Mouse (Mus musculus) E14TG2a.4 (cell line): Measurements from ENCODE around the gene Hnrnpk.
A peak's percentile ranks its signal among the peaks of the same experiment; 100 is the strongest.

Source experiments
- H3K27me3 ChIP-seq: 2 replicates; pipeline ENCODE4 v1.6.1; 2014; ENCODE audit warnings: low read length, control low read depth; ENCODE audit not compliant: insufficient read depth
- H3K36me3 ChIP-seq: 2 replicates; pipeline ENCODE4 v1.6.1; 2014; ENCODE audit warnings: low read length, control low read depth; ENCODE audit not compliant: insufficient read depth
- H3K4me1 ChIP-seq: replicated peaks from 2 replicates; pipeline ENCODE4 v1.6.1; 2014; ENCODE audit warnings: low read depth, low read length, control low read depth
- H3K4me3 ChIP-seq: replicated peaks from 2 replicates; pipeline ENCODE4 v1.5.1; 2014; ENCODE audit warnings: mild to moderate bottlenecking, low read length
- H3K9me3 ChIP-seq: 2 replicates; pipeline ENCODE4 v1.6.1; 2014; ENCODE audit warnings: low read length, control low read depth
- CTCF ChIP-seq: conservative IDR thresholded peaks from 2 replicates; pipeline ENCODE4 v1.5.1; 2014; ENCODE audit warnings: low read length
- NANOG ChIP-seq: IDR thresholded peaks from 2 replicates; pipeline ENCODE4 v1.6.1; 2014; ENCODE audit warnings: borderline replicate concordance, low read length, mixed read lengths
- POU5F1 ChIP-seq: IDR thresholded peaks from 2 replicates; pipeline ENCODE4 v1.6.1; 2014; ENCODE audit warnings: low read length, borderline replicate concordance

Gene Hnrnpk

GRCm38 (mm10) chr13:58421026-58421425 is 17.9 kb upstream of the Hnrnpk start:
- H3K4me1 ChIP-seq = peaks cover 9% of the 10 kb centered on the region
- H3K36me3 ChIP-seq = no peaks in the 10 kb centered on the region
- no peak overlapping the region for H3K4me3 ChIP-seq
- no peaks in the 10 kb centered on the region for H3K9me3 ChIP-seq
- no peak for TF ChIP-seq NANOG
- no peak for TF ChIP-seq CTCF
- TF ChIP-seq POU5F1 = no peak
- H3K27me3 ChIP-seq = peaks cover 4% of the 10 kb centered on the region; the same call in 1 of the 2 replicates

DNA sequence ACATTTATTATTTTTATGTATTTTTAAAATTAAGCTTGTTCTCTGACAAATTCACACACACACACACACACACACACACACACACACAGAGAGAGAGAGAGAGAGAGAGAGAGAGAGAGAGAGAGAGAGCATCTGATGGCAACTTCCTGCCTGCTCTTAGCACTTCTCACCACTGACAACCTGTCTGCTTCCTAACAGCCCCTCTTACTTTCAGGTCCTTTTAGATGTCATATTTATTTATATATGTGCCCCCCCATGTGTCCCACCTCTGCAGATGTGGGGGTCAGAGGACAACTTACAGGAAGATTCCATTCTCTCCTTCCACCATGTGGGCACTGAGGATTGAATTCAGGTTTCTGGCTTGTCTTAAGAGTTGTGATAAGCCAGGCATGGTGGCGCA is 16.1 kb upstream of the Hnrnpk start:
- TF ChIP-seq POU5F1 (no peak), NANOG (no peak), CTCF (no peak)
- H3K36me3 ChIP-seq = no peaks in the 10 kb centered on the region

DNA sequence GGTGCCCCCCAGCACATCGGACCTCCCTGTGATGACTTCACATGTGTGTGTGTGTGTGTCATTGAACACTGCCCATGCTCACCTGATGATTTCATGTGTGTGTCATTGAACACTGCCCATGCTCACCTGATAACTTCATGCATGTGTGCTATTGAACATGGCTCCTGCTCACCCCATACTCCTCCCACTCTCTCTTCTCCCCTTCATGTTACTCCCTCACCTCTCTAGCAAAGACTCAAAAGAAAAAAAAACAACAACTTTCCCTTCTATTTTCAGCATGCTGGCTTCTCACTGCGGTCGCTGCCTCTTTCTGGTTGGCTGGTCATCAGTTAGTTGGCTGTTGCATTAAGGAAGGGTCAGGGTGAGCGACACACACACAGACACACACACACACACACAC is 15.5 kb upstream of the Hnrnpk start:
- Histone ChIP-seq H3K4me3 (no peak overlapping the region), H3K9me3 (no peaks in the 10 kb centered on the region), H3K36me3 (no peaks in the 10 kb centered on the region), H3K4me1 (peaks cover 7% of the 10 kb centered on the region), H3K27me3 (peaks cover 2% of the 10 kb centered on the region; the same call in 1 of the 2 replicates)
- TF ChIP-seq CTCF (no peak), NANOG (no peak), POU5F1 (no peak)

More for the DNA sequence above, 16.1 kb upstream of the Hnrnpk start:
- H3K4me3 ChIP-seq = no peak overlapping the region
- H3K4me1 ChIP-seq = peaks cover 9% of the 10 kb centered on the region
- peaks cover 2% of the 10 kb centered on the region; the same call in 1 of the 2 replicates for H3K27me3 ChIP-seq
- no peaks in the 10 kb centered on the region for H3K9me3 ChIP-seq

DNA sequence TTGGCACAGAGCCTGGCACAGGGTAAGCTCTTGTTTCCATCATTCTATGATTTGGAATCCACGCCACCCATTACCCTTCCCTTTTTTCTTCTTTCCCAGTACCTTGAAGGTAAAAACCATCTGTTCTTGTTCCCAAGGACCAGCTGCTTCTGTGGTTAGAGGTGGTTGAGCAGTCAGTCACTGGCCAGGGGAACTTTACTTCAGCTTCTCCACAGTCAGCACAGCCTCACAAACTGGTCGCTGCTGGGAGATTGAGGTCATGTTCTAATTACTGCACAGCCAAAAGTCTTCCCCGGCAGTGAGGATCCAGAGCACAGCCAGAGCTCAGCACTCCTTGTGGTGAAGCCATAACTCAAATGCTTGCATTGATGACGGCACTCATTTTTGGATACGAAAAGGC is 12.7 kb upstream of the Hnrnpk start:
- H3K4me3 ChIP-seq = no peak overlapping the region
- H3K36me3 ChIP-seq = peaks cover 3% of the 10 kb centered on the region; the same call in 1 of the 2 replicates
- H3K27me3 ChIP-seq = peaks cover 2% of the 10 kb centered on the region; the same call in 1 of the 2 replicates
- H3K4me1 ChIP-seq = no peaks in the 10 kb centered on the region
- TF ChIP-seq POU5F1 = no peak
- no peak for TF ChIP-seq CTCF
- no peak for TF ChIP-seq NANOG
- peaks cover 10% of the 10 kb centered on the region; the same call in 1 of the 2 replicates for H3K9me3 ChIP-seq

GRCm38 (mm10) chr13:58415374-58415773 is 12.2 kb upstream of the Hnrnpk start:
- Histone ChIP-seq H3K4me3 (no peak overlapping the region), H3K36me3 (peaks cover 7% of the 10 kb centered on the region), H3K9me3 (peaks cover 10% of the 10 kb centered on the region; the same call in 1 of the 2 replicates), H3K27me3 (peaks cover 2% of the 10 kb centered on the region; the same call in 1 of the 2 replicates), H3K4me1 (no peaks in the 10 kb centered on the region)
- no peak for TF ChIP-seq POU5F1
- no peak for TF ChIP-seq NANOG
- TF ChIP-seq CTCF = no peak

DNA sequence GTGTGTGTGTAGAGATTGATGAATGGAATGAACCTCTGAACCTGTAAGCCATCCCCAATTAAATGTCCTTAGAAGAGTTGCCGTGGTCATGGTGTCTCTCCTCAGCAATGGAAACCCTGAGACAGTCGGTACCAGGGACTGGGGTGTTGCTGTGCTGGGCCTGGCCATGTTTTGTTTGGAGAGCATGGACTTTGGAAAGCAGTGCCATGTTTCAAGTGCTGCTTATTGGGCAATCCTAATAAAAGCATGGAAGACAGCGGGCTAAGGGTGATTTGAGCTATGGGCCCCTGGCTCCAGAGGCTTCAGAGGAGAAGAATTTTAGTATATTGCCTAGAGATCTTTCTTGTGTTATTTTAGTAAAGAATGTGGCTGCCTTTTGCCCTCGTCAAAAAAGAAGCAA is 7.9 kb upstream of the Hnrnpk start:
- H3K36me3 ChIP-seq = peaks cover 29% of the 10 kb centered on the region
- no peaks in the 10 kb centered on the region for H3K4me1 ChIP-seq
- H3K4me3 ChIP-seq = no peak overlapping the region
- no peak for TF ChIP-seq NANOG
- TF ChIP-seq POU5F1 = no peak
- no peak for TF ChIP-seq CTCF
- no peaks in the 10 kb centered on the region for H3K27me3 ChIP-seq
- peaks cover 10% of the 10 kb centered on the region; the same call in 1 of the 2 replicates for H3K9me3 ChIP-seq

DNA sequence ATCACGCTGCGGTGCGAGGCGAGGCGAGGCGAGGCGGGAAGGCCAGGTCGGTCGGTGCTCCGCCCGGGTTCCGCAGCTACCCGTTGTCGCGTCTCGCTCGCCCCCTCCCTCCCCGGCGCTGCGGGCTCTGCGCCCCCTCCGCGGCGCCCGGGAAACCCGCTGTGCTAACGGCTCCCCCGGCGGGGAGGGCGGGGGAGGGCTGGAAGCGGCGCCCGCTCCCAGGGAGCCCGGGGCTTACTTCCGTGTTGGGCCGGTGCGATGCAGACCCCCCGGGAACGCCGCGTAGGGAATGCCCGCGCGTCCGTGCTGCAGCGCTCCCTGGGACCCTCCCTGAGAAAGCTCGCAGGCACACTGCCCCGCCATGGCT is 416 bp downstream of the Hnrnpk start:
- H3K9me3 ChIP-seq = no peaks in the 10 kb centered on the region
- TF ChIP-seq POU5F1 (no peak), CTCF (no peak), NANOG (no peak)
- no peaks in the 10 kb centered on the region for H3K27me3 ChIP-seq
- peaks cover 47% of the 10 kb centered on the region for H3K36me3 ChIP-seq
- H3K4me1 ChIP-seq = peaks cover 29% of the 10 kb centered on the region
- peak overlapping the region; percentile 95 for H3K4me3 ChIP-seq

GRCm38 (mm10) chr13:58402003-58402743 is 970 bp downstream of the Hnrnpk start, which contains the start of gene Rmi1:
Gene Rmi1 (plus strand): TSS chr13:58402248.
- Histone ChIP-seq H3K27me3 (no peaks in the 10 kb centered on the region), H3K4me1 (peaks cover 34% of the 10 kb centered on the region), H3K9me3 (no peaks in the 10 kb centered on the region), H3K36me3 (peaks cover 47% of the 10 kb centered on the region), H3K4me3 (peak within 1 kb of the TSS; percentile 95)
- TF ChIP-seq NANOG (no peak), CTCF (no peak)
